Mouse (Mus musculus): ENCODE data around the gene Ndufaf8.

- TF ChIP-seq POLR2A (IDR thresholded peaks at IDR 0.05; ENCODE audit: control insufficient read depth, extremely low read depth, insufficient read depth, low read length, poor library complexity) = no peak
- TF ChIP-seq CTCF (IDR thresholded peaks at IDR 0.05; ENCODE audit: borderline replicate concordance, control insufficient read depth, extremely low read depth, insufficient read depth, low read length, poor library complexity) = no peak
Observed at GRCm38 (mm10) chr11:120112136-120112535, 13.4 kb downstream of the Ndufaf8 start.

All from thymus, adult 2 months (tissue).